Mouse (Mus musculus) hindbrain, embryonic 11.5 days (tissue): ENCODE measurements around the gene Gypa. TPM values are rescaled to one million over a fixed set of nuclear protein-coding genes. Genes with fewer than 3 reads are reported as not detected.
A peak's percentile ranks its signal among the peaks of the same experiment; 100 is the strongest.

Source experiments
- ATAC-seq: fragments of 200-750 bp; cut with Nextera tagmentation; 2 replicates; pipeline ENCODE4 v1.8.0; 2017; ENCODE audit warnings: mild to moderate bottlenecking, moderate TSS enrichment, moderate library complexity; ENCODE audit not compliant: low FRiP score
- DNase-seq: peaks from one replicate; pipeline ENCODE4 v3.0.0-alpha.2; 2015; ENCODE audit warnings: low spot score
- H3K27ac ChIP-seq: fragments of 300-500 bp; sonication (generic); 2 replicates; pipeline ENCODE4 v1.5.1; 2014; ENCODE audit warnings: mild to moderate bottlenecking, low read depth, low read length
- H3K27me3 ChIP-seq: fragments of 300-500 bp; sonication (generic); 2 replicates; pipeline ENCODE4 v1.6.1; 2014; ENCODE audit warnings: mild to moderate bottlenecking, low read length, moderate library complexity, mixed read lengths; ENCODE audit not compliant: control insufficient read depth, insufficient read depth
- H3K36me3 ChIP-seq: fragments of 300-500 bp; sonication (generic); 2 replicates; pipeline ENCODE4 v1.6.1; 2014; ENCODE audit warnings: mild to moderate bottlenecking, low read length, moderate library complexity, mixed read lengths; ENCODE audit not compliant: control insufficient read depth, insufficient read depth
- H3K4me1 ChIP-seq: fragments of 300-500 bp; sonication (generic); replicated peaks from 2 replicates; pipeline ENCODE4 v1.6.1; 2014; ENCODE audit warnings: low read length, mixed read lengths; ENCODE audit not compliant: control insufficient read depth, insufficient read depth
- H3K4me2 ChIP-seq: fragments of 300-500 bp; sonication (generic); replicated peaks from 2 replicates; pipeline ENCODE4 v1.6.1; 2014; ENCODE audit warnings: mild to moderate bottlenecking, low read depth, low read length
- H3K4me3 ChIP-seq: fragments of 300-500 bp; sonication (generic); 2 replicates; pipeline ENCODE4 v1.5.1; 2014; ENCODE audit warnings: low read depth, low read length
- H3K9ac ChIP-seq: fragments of 300-500 bp; sonication (generic); 2 replicates; pipeline ENCODE4 v1.6.1; 2014; ENCODE audit warnings: low read depth, low read length
- H3K9me3 ChIP-seq: fragments of 300-500 bp; sonication (generic); 2 replicates; pipeline ENCODE4 v1.6.1; 2016; ENCODE audit warnings: low read length; ENCODE audit not compliant: control insufficient read depth
- WGBS: fragments of 180-500 bp; shearing (Covaris S2); extraction: QIAGEN DNeasy Blood & Tissue Kit; methylation state at CpG from one replicate; pipeline ENCODE4 v1.1.7; 2014; 5-methylcytosine and 5-hydroxymethylcytosine counted together
- polyA plus RNA-seq: library from polyadenylated mRNA; unstranded; fragments of >200 nt; fragmentation: Nextera tagmentation; extraction: Ambion mirVana; gene quantifications from 2 replicates; pipeline ENCODE4 v1.2.1, GENCODE M21; 2014

Gypa gene
- polyA plus RNA-seq, 1 experiment from 2014 or later: 14.7 TPM

- Histone ChIP-seq H3K9ac (no peak overlapping the region), H3K4me2 (no peak overlapping the region), H3K27me3 (no peaks in the 10 kb centered on the region), H3K9me3 (no peaks in the 10 kb centered on the region), H3K27ac (no peak overlapping the region), H3K36me3 (no peaks in the 10 kb centered on the region), H3K4me3 (no peak overlapping the region), H3K4me1 (no peaks in the 10 kb centered on the region)
- ATAC-seq: no peak
- 76% methylated on average over 6 of the region's 6 CpGs for WGBS
- no peak for DNase-seq
Observed at GRCm38 (mm10) chr8:80482173-80482572, 11.4 kb upstream of the Gypa start.

- Histone ChIP-seq H3K9me3 (no peaks in the 10 kb centered on the region), H3K4me3 (no peak overlapping the region), H3K27ac (no peak overlapping the region), H3K4me2 (no peak overlapping the region), H3K4me1 (no peaks in the 10 kb centered on the region), H3K27me3 (no peaks in the 10 kb centered on the region), H3K9ac (no peak overlapping the region), H3K36me3 (no peaks in the 10 kb centered on the region)
- ATAC-seq (no peak), DNase-seq (peak; percentile 44)
- 41% methylated on average over 16 of the region's 16 CpGs for WGBS
Observed at GRCm38 (mm10) chr8:80482822-80483774, 10.5 kb upstream of the Gypa start.

GRCm38 (mm10) chr8:80491562-80491961 is 2.0 kb upstream of the Gypa start:
- no peaks in the 10 kb centered on the region for H3K9me3 ChIP-seq
- H3K4me3 ChIP-seq: no peak overlapping the region
- ATAC-seq (no peak), DNase-seq (no peak)
- H3K27me3 ChIP-seq: no peaks in the 10 kb centered on the region
- no peak overlapping the region for H3K27ac ChIP-seq
- no peak overlapping the region for H3K4me2 ChIP-seq
- no peak overlapping the region for H3K9ac ChIP-seq
- no peaks in the 10 kb centered on the region for H3K4me1 ChIP-seq
- WGBS: 57% methylated on average over 1 of the region's 1 CpGs
- H3K36me3 ChIP-seq: no peaks in the 10 kb centered on the region

- ATAC-seq (peak; percentile 62; the same call in 1 of the 2 replicates), DNase-seq (peak; percentile 82)
- no peaks in the 10 kb centered on the region for H3K4me1 ChIP-seq
- peak overlapping the region; percentile 56 for H3K4me2 ChIP-seq
- no peak overlapping the region for H3K27ac ChIP-seq
- H3K9ac ChIP-seq: peak overlapping the region; percentile 43; the same call in 1 of the 2 replicates
- no peaks in the 10 kb centered on the region for H3K27me3 ChIP-seq
- H3K9me3 ChIP-seq: no peaks in the 10 kb centered on the region
- WGBS: under 1% methylated on average over 16 of the region's 16 CpGs
- H3K36me3 ChIP-seq: no peaks in the 10 kb centered on the region
- H3K4me3 ChIP-seq: peak overlapping the region; percentile 44
Observed at GRCm38 (mm10) chr8:80492987-80493441, 567 bp upstream of the Gypa start.

GRCm38 (mm10) chr8:80494346-80494660 is 722 bp downstream of the Gypa start:
- ATAC-seq (no peak), DNase-seq (peak; percentile 5)
- WGBS: 86% methylated on average over 2 of the region's 2 CpGs
- Histone ChIP-seq H3K4me2 (no peak overlapping the region), H3K9me3 (no peaks in the 10 kb centered on the region), H3K4me1 (no peaks in the 10 kb centered on the region), H3K36me3 (no peaks in the 10 kb centered on the region), H3K4me3 (no peak overlapping the region), H3K9ac (no peak overlapping the region), H3K27me3 (no peaks in the 10 kb centered on the region), H3K27ac (no peak overlapping the region)

GRCm38 (mm10) chr8:80494819-80495218 is 1.2 kb downstream of the Gypa start:
- no peak overlapping the region for H3K9ac ChIP-seq
- DNase-seq: no peak
- no peak overlapping the region for H3K4me3 ChIP-seq
- WGBS: 86% methylated on average over 5 of the region's 5 CpGs
- no peaks in the 10 kb centered on the region for H3K36me3 ChIP-seq
- no peak overlapping the region for H3K27ac ChIP-seq
- peak; percentile 74; the same call in 1 of the 2 replicates for ATAC-seq
- no peaks in the 10 kb centered on the region for H3K4me1 ChIP-seq
- H3K9me3 ChIP-seq: no peaks in the 10 kb centered on the region
- H3K27me3 ChIP-seq: no peaks in the 10 kb centered on the region
- no peak overlapping the region for H3K4me2 ChIP-seq

GRCm38 (mm10) chr8:80495527-80495926 is 1.9 kb downstream of the Gypa start:
- no peaks in the 10 kb centered on the region for H3K9me3 ChIP-seq
- H3K27ac ChIP-seq: no peak overlapping the region
- 91% methylated on average over 6 of the region's 6 CpGs for WGBS
- H3K4me3 ChIP-seq: no peak overlapping the region
- no peak overlapping the region for H3K4me2 ChIP-seq
- H3K36me3 ChIP-seq: no peaks in the 10 kb centered on the region
- no peaks in the 10 kb centered on the region for H3K27me3 ChIP-seq
- no peaks in the 10 kb centered on the region for H3K4me1 ChIP-seq
- ATAC-seq (no peak), DNase-seq (no peak)
- no peak overlapping the region for H3K9ac ChIP-seq

GRCm38 (mm10) chr8:80497323-80497722 is 3.7 kb downstream of the Gypa start:
- Histone ChIP-seq H3K9me3 (no peaks in the 10 kb centered on the region), H3K4me1 (no peaks in the 10 kb centered on the region), H3K4me2 (no peak overlapping the region), H3K4me3 (no peak overlapping the region), H3K36me3 (no peaks in the 10 kb centered on the region), H3K9ac (no peak overlapping the region), H3K27ac (no peak overlapping the region), H3K27me3 (no peaks in the 10 kb centered on the region)
- DNase-seq (no peak), ATAC-seq (no peak)
- WGBS: 79% methylated on average over 4 of the region's 4 CpGs

GRCm38 (mm10) chr8:80500244-80500643 is 6.7 kb downstream of the Gypa start:
- no peaks in the 10 kb centered on the region for H3K4me1 ChIP-seq
- H3K4me3 ChIP-seq: no peak overlapping the region
- H3K27ac ChIP-seq: no peak overlapping the region
- DNase-seq (no peak), ATAC-seq (0 out of 2 replicates have a peak, but pooled peaks have one; percentile 38)
- WGBS: 89% methylated on average over 2 of the region's 2 CpGs
- no peaks in the 10 kb centered on the region for H3K9me3 ChIP-seq
- no peaks in the 10 kb centered on the region for H3K27me3 ChIP-seq
- no peaks in the 10 kb centered on the region for H3K36me3 ChIP-seq
- H3K4me2 ChIP-seq: no peak overlapping the region
- no peak overlapping the region for H3K9ac ChIP-seq
